15 mouse cellular contexts compared by ENCODE assay signal in the genomic region with DNA sequence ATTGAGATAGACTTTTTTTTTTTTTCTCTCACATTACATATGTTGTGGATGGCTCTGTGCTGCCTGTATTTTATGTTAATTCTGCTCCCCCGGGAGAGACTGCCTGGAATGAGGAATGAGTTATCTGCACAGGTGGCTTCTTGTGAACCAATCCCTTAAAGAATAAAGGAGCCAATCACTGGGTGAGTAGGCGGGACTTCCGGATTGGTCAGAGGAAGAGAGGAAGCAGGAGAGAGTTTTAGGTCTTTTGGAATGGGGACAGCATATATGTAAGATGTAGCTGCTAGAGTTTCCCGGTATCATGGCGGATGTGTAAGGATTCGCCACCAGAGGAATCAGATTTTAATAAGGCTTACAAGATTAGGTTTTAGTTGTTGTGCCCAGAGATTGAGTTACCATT. TPM values are rescaled to one million over a fixed set of nuclear protein-coding genes. Genes with fewer than 3 reads are reported as not detected.
DNase-seq lines count a peak whose midpoint lies in the region; ATAC-seq and TF ChIP-seq lines count a peak whose summit lies in the region.
"Had no signal": no experiment of that assay in that cellular context is flagged by ENCODE, and none has a peak within 500 bp of the region (broad histone marks: within the 10 kb centered on the region; RNA-seq: fewer than 3 reads in every experiment).

No protein-coding gene starts in this region.

- peak; percentile 80 for TF ChIP-seq POLR2A in CH12.LX (IDR thresholded peaks at IDR 0.05; ENCODE audit: low read depth, low read length)

- H3K4me2 ChIP-seq in midbrain, embryonic 12.5 days (replicated peaks): no peak overlapping the region
- no peak overlapping the region for H3K4me2 ChIP-seq in midbrain, embryonic 15.5 days
- H3K4me2 ChIP-seq in CH12.LX (ENCODE audit: insufficient read depth, low read depth, poor library complexity, severe bottlenecking): peak overlapping the region; percentile 94
- H3K4me2 ChIP-seq in hindbrain, postnatal 0 days (ENCODE audit: low read depth, low read length): no peak overlapping the region
- H3K4me2 ChIP-seq: liver, embryonic 13.5 days; stomach, embryonic 15.5 days had no signal

- 67% methylated on average over 6 of the region's 6 CpGs for WGBS in midbrain, embryonic 12.5 days
- whole genome bisulfite sequencing in midbrain, embryonic 15.5 days: 67% methylated on average over 6 of the region's 6 CpGs
- 74% methylated on average over 6 of the region's 6 CpGs for WGBS in hindbrain, postnatal 0 days

- no peaks in the 10 kb centered on the region for H3K36me3 ChIP-seq in midbrain, embryonic 12.5 days
- H3K36me3 ChIP-seq in midbrain, embryonic 15.5 days (replicated peaks): no peaks in the 10 kb centered on the region
- H3K36me3 ChIP-seq in CH12.LX (replicated peaks in 1 of 2; ENCODE audit: control insufficient read depth in 1 of 2, insufficient read depth in 1 of 2, low read length in 1 of 2): peaks cover 1 to 16% of the 10 kb centered on the region in 2 experiments
- no peaks in the 10 kb centered on the region for H3K36me3 ChIP-seq in hindbrain, postnatal 0 days (ENCODE audit: insufficient read depth, low read length)
- H3K36me3 ChIP-seq: liver, embryonic 13.5 days; stomach, embryonic 15.5 days had no signal

- dilution Hi-C loops in CH12.LX (cut with MboI; ENCODE audit: extremely low pct_ligation_motif_present, extremely low pct_unique_long_range_greater_than_20kb, low sequenced_read_pairs): no loop called here

- no peak for TF ChIP-seq CTCF in CH12.LX (conservative IDR thresholded peaks at IDR 0.05 in 1 of 2, IDR thresholded peaks at IDR 0.05 in 1 of 2; ENCODE audit: low read depth in 2 of 2, low read length in 2 of 2)
- no peak for TF ChIP-seq CTCF in hindbrain, postnatal 0 days (IDR thresholded peaks at IDR 0.05; ENCODE audit: low read depth)

- no peak overlapping the region for H3K4me3 ChIP-seq in midbrain, embryonic 12.5 days
- H3K4me3 ChIP-seq in midbrain, embryonic 15.5 days: no peak overlapping the region
- H3K4me3 ChIP-seq in CH12.LX (replicated peaks in 1 of 3; ENCODE audit: low read depth in 2 of 3, low read length in 2 of 3, poor library complexity in 1 of 3): peak overlapping the region; percentile 52 to 65 (median 64)
- H3K4me3 ChIP-seq in hindbrain, postnatal 0 days (ENCODE audit: low read length): no peak overlapping the region
- H3K4me3 ChIP-seq: erythroblast, embryonic 14.5 days; liver, embryonic 13.5 days; stomach, embryonic 15.5 days had no signal

- H3K79me2 ChIP-seq in CH12.LX (replicated peaks; ENCODE audit: control insufficient read depth, extremely low read depth, insufficient read depth, poor library complexity, severe bottlenecking): peaks cover 12% of the 10 kb centered on the region

- TF ChIP-seq EP300 in CH12.LX (IDR thresholded peaks at IDR 0.05; ENCODE audit: low read length): no peak

- H3K9me3 ChIP-seq in midbrain, embryonic 12.5 days: no peaks in the 10 kb centered on the region
- H3K9me3 ChIP-seq in midbrain, embryonic 15.5 days: no peaks in the 10 kb centered on the region
- H3K9me3 ChIP-seq in CH12.LX (replicated peaks; ENCODE audit: low read length): no peaks in the 10 kb centered on the region
- no peaks in the 10 kb centered on the region for H3K9me3 ChIP-seq in hindbrain, postnatal 0 days (ENCODE audit: low read length)
- H3K9me3 ChIP-seq: liver, embryonic 13.5 days; stomach, embryonic 15.5 days had no signal

- no peak overlapping the region for H3K27ac ChIP-seq in midbrain, embryonic 12.5 days (replicated peaks)
- H3K27ac ChIP-seq in midbrain, embryonic 15.5 days: no peak overlapping the region
- peak overlapping the region; percentile 54 for H3K27ac ChIP-seq in CH12.LX (ENCODE audit: insufficient read depth, low read depth)
- H3K27ac ChIP-seq in hindbrain, postnatal 0 days: no peak overlapping the region
- H3K27ac ChIP-seq: kidney, postnatal 0 days; liver, embryonic 13.5 days; stomach, embryonic 15.5 days had no signal

- in situ Hi-C loops in CH12.LX (cut with MboI; ENCODE audit: low pct_ligation_motif_present, low pct_unique_long_range_greater_than_20kb, low sequenced_read_pairs): no loop called here

- no peak for TF ChIP-seq RAD21 in CH12.LX (IDR thresholded peaks at IDR 0.05; ENCODE audit: low read depth, low read length)

- H3K27me3 ChIP-seq in midbrain, embryonic 12.5 days: no peaks in the 10 kb centered on the region
- H3K27me3 ChIP-seq in midbrain, embryonic 15.5 days (replicated peaks): no peaks in the 10 kb centered on the region
- no peaks in the 10 kb centered on the region for H3K27me3 ChIP-seq in CH12.LX (replicated peaks)
- no peaks in the 10 kb centered on the region for H3K27me3 ChIP-seq in hindbrain, postnatal 0 days (ENCODE audit: insufficient read depth, low read length)
- H3K27me3 ChIP-seq: liver, embryonic 13.5 days; stomach, embryonic 15.5 days had no signal

- H3K9ac ChIP-seq in midbrain, embryonic 12.5 days (replicated peaks): no peak overlapping the region
- H3K9ac ChIP-seq in midbrain, embryonic 15.5 days: no peak overlapping the region
- H3K9ac ChIP-seq in CH12.LX (ENCODE audit: insufficient read depth, low read depth): peak overlapping the region; percentile 82
- no peak overlapping the region for H3K9ac ChIP-seq in hindbrain, postnatal 0 days (replicated peaks; ENCODE audit: low read length)
- H3K9ac ChIP-seq: liver, embryonic 13.5 days; stomach, embryonic 15.5 days had no signal

- DNase-seq in CH12.LX (ENCODE audit: extremely low read depth) (peak; percentile 90), ES-CJ7 (ENCODE audit: low read depth, low spot score) (peak; percentile 63)
- peak; percentile 27 for DNase-seq in hindbrain, postnatal 0 days (ENCODE audit: low spot score)
- DNase-seq in layer of hippocampus, postnatal 14 days (ENCODE audit: low spot score in 2 of 2): no peak
- DNase-seq: cerebellum, adult 9-11 months; liver, embryonic 13.5 days; thymus, postnatal 14 days had no signal

- H3K4me1 ChIP-seq in midbrain, embryonic 12.5 days: no peaks in the 10 kb centered on the region
- H3K4me1 ChIP-seq in midbrain, embryonic 15.5 days: no peaks in the 10 kb centered on the region
- peaks cover 4 to 21% of the 10 kb centered on the region in 2 experiments; a peak in 3 of 4 replicates for H3K4me1 ChIP-seq in CH12.LX (ENCODE audit: control insufficient read depth in 1 of 2, insufficient read depth in 2 of 2)
- no peaks in the 10 kb centered on the region for H3K4me1 ChIP-seq in hindbrain, postnatal 0 days (ENCODE audit: insufficient read depth, low read length)
- H3K4me1 ChIP-seq: liver, embryonic 13.5 days; stomach, embryonic 15.5 days had no signal

- peak; percentile 41; the same call in 1 of the 2 replicates for ATAC-seq in midbrain, embryonic 12.5 days (ENCODE audit: low FRiP score, low read depth)
- ATAC-seq in midbrain, embryonic 15.5 days (replicated peaks): no peak
- ATAC-seq in hindbrain, postnatal 0 days: no peak
- no peak for ATAC-seq in monocyte, adult 5-6 weeks (replicated peaks; ENCODE audit: insufficient number of reproducible peaks, low FRiP score, low TSS enrichment, poor library complexity, severe bottlenecking)
- ATAC-seq: forebrain, embryonic 16.5 days; intestine, postnatal 0 days had no signal

TF ChIP-seq in CH12.LX, 34 proteins besides CTCF, POLR2A, EP300 and RAD21:
- peak; percentile 29 for TF ChIP-seq ZMIZ1 (IDR thresholded peaks at IDR 0.05; ENCODE audit: low read depth, low read length)
- 0 out of 2 replicates have a peak, but pooled peaks have one; percentile 8 for TF ChIP-seq MYC (IDR thresholded peaks at IDR 0.05; ENCODE audit: low read depth, low read length)
- peak; percentile 93 for TF ChIP-seq TBP (conservative IDR thresholded peaks at IDR 0.05; ENCODE audit: low read depth, low read length)
- no peak for TF ChIP-seq IRF4 (IDR thresholded peaks at IDR 0.05; ENCODE audit: low read depth, low read length)
- no peak for TF ChIP-seq KAT2A (IDR thresholded peaks at IDR 0.05; ENCODE audit: insufficient replicate concordance, low read length)
- TF ChIP-seq ELF1 (IDR thresholded peaks at IDR 0.05; ENCODE audit: low read depth, low read length): peak; percentile 89
- TF ChIP-seq SMC3 (IDR thresholded peaks at IDR 0.05; ENCODE audit: low read depth, low read length): no peak
- TF ChIP-seq NELFE (IDR thresholded peaks at IDR 0.05; ENCODE audit: low read depth, low read length): peak; percentile 86
- TF ChIP-seq MAFK (IDR thresholded peaks at IDR 0.05; ENCODE audit: insufficient replicate concordance, low read length): no peak
- no peak for TF ChIP-seq MEF2A (IDR thresholded peaks at IDR 0.05; ENCODE audit: borderline replicate concordance, low read depth, low read length)
- TF ChIP-seq RCOR1 (conservative IDR thresholded peaks at IDR 0.05; ENCODE audit: low read depth, low read length): no peak
- peak; percentile 1; the same call in 1 of the 2 replicates for TF ChIP-seq USF1 (IDR thresholded peaks at IDR 0.05; ENCODE audit: low read depth, low read length)
- TF ChIP-seq JUN (IDR thresholded peaks at IDR 0.05; ENCODE audit: insufficient read depth, low read depth, low read length): no peak
- peak; percentile 23; the same call in 1 of the 2 replicates for TF ChIP-seq POLR2AphosphoS2 (IDR thresholded peaks at IDR 0.05; ENCODE audit: low read depth, low read length)
- peak; percentile 64 for TF ChIP-seq HCFC1 (IDR thresholded peaks at IDR 0.05; ENCODE audit: low read depth, low read length)
- TF ChIP-seq CHD1 (IDR thresholded peaks at IDR 0.05; ENCODE audit: low read depth, low read length): no peak
- no peak; the same call in 1 of the 2 replicates for TF ChIP-seq ZNF384 (IDR thresholded peaks at IDR 0.05; ENCODE audit: low read depth, low read length)
- TF ChIP-seq TCF12 (IDR thresholded peaks at IDR 0.05; ENCODE audit: low read depth, low read length): no peak
- no peak for TF ChIP-seq MAZ (IDR thresholded peaks at IDR 0.05; ENCODE audit: low read depth, low read length)

RNA-seq across cellular contexts. Expression of a gene that starts 31.4 kb away (rescaled TPM):
- 112 and 116 TPM in 2 replicates for polyA plus RNA-seq in midbrain, embryonic 12.5 days (2016; fragmentation: Nextera tagmentation; extraction: Ambion mirVana)
- polyA plus RNA-seq in midbrain, embryonic 15.5 days (2015; fragmentation: Nextera tagmentation; extraction: Ambion mirVana): 89.0 and 98.0 TPM in 2 replicates
- 17.3 and 18.2 TPM in 2 replicates for total RNA-seq in CH12.LX (2012; rRNA removed)
- 50.6 and 54.9 TPM in 2 replicates for total RNA-seq in CH12.LX (2014; rRNA removed)
- polyA plus RNA-seq in CH12.LX (2012; ENCODE audit: insufficient read length, low read depth): 50.3 and 57.2 TPM in 2 replicates
- total RNA-seq in hindbrain, postnatal 0 days (2014; rRNA removed): 10.0 and 24.8 TPM in 2 replicates
- 61.2 and 64.8 TPM in 2 replicates for polyA plus RNA-seq in hindbrain, postnatal 0 days (2015; fragmentation: Nextera tagmentation; extraction: Ambion mirVana)
- 12.8 to 25.9 TPM (median 25.3 TPM) in 3 replicates for total RNA-seq in monocyte, adult 5-6 weeks (2017)
- total RNA-seq in layer of hippocampus, postnatal 14 days (2021): 10 to 100 TPM; 39.6 to 42.0 TPM

Comparison
In these comparisons a context has a peak if more than half of its experiments do, and no peak if none do; other contexts are left out.
1. H3K4me3 ChIP-seq: peak in CH12.LX (3 of 3); none in midbrain, embryonic 12.5 days (single experiment), midbrain, embryonic 15.5 days (single experiment) and hindbrain, postnatal 0 days (single experiment).
2. DNase-seq: peak in CH12.LX (single experiment), ES-CJ7 (single experiment) and hindbrain, postnatal 0 days (single experiment); none in layer of hippocampus, postnatal 14 days (0 of 2).